Mouse (Mus musculus) v-Abl transformed pro-B cells (cell line): Measurements from ENCODE around the gene Fam114a2.

Source experiments
- in situ Hi-C, 2 experiments: fragments of 400-800 bp; cut with MboI; formaldehyde crosslinking; loops; one replicate each; pipeline ENCODE4 v1.15.1; 2025; ENCODE audit not compliant: unreplicated experiment in 2 of 2

Fam114a2 gene

DNA sequence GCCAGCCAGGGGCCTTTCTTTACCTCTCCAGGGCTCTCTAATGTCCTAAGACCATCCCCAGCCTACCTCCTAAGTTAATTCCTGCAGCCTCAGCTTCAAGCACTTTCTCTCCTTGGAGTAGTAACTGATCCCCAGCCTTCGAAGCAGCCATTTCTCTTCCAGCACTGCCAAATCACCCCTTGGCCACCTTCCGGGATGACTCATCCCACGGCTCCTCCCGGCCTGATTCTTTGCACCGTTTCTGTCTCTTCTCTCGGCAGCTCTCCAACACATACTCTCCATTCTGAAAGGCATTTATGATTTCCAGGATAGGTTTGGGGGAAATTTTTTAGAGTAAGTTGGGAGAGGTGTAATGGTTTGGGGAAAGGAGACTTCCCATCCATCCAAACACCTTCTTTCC, 58.7 kb downstream of the Fam114a2 start:
- in situ Hi-C loops = loop anchor here (10.0 to 25.0 kb wide), 2 partner anchors 1935 to 1947 kb away; no protein-coding TSS in a partner anchor

- in situ Hi-C loops = loop anchor here in 1 of 2 experiments (25.0 kb wide), 1 partner anchor 1942 kb away; no protein-coding TSS in a partner anchor
These were observed 64.0 kb downstream of the Fam114a2 start for GRCm38 (mm10) chr11:57454421-57454820.

DNA sequence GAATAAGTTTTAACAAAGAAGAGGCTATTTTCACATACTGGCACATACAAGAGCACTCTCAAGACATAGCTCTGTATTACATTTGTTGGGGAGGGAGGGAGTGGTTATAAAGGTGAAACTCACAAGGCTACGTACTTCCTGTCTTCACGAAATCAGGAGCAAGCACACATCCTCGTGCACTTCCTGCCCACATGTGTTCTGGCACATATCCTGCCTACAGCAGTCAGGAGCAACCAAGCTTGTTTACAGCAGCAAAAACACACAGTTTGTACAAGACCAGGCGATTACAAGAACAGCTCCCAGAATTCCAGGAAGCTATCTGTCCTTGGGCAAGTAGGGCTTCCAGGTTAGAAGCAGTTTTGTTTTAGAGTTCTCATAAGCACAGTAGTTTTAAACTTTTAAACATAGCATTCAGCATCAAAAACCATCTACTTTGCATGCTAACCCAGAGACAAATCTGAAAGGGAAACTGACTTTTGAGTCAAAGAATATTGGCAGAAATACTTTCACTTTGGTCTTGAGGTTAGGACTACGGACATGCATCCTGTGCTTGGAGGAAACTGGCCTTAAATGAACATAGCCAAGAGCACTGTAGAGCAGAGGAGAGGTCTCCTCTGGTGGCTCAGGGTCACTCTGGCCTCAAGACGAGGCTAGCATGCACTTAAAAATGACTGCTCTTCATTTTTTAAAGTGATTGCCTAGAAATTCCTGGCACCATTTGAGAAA, 73.0 kb downstream of the Fam114a2 start:
- in situ Hi-C loops = no loop called here

GRCm38 (mm10) chr11:57434153-57434552, 84.3 kb downstream of the Fam114a2 start:
- in situ Hi-C loops = no loop called here
